Mouse (Mus musculus) liver, embryonic 16.5 days (tissue): ENCODE data around the gene Rab34. TPM values are rescaled to one million over a fixed set of nuclear protein-coding genes. Genes with fewer than 3 reads are reported as not detected.

Source experiments
- ATAC-seq: fragments of 200-750 bp; cut with Nextera tagmentation; 2 replicates; pipeline ENCODE4 v1.8.0; 2017; ENCODE audit warnings: low read depth, mild to moderate bottlenecking, moderate number of reproducible peaks, moderate library complexity
- H3K27ac ChIP-seq: fragments of 300-500 bp; sonication (generic); 2 replicates; pipeline ENCODE4 v1.5.1; 2014; ENCODE audit warnings: mild to moderate bottlenecking, low read length
- H3K27me3 ChIP-seq: fragments of 300-500 bp; sonication (generic); 2 replicates; pipeline ENCODE4 v1.6.1; 2014; ENCODE audit warnings: low read depth, low read length, mixed read lengths; ENCODE audit not compliant: control insufficient read depth, insufficient read depth
- H3K36me3 ChIP-seq: fragments of 300-500 bp; sonication (generic); 2 replicates; pipeline ENCODE4 v1.6.1; 2014; ENCODE audit warnings: mild to moderate bottlenecking; ENCODE audit not compliant: control insufficient read depth, insufficient read depth
- H3K4me1 ChIP-seq: fragments of 300-500 bp; sonication (generic); 2 replicates; pipeline ENCODE4 v1.6.1; 2014; ENCODE audit warnings: low read depth, low read length, mixed read lengths; ENCODE audit not compliant: control insufficient read depth
- H3K4me2 ChIP-seq: fragments of 300-500 bp; sonication (generic); 2 replicates; pipeline ENCODE4 v1.6.1; 2014; ENCODE audit warnings: low read depth, low read length, mixed read lengths
- H3K4me3 ChIP-seq: fragments of 300-500 bp; sonication (generic); 2 replicates; pipeline ENCODE4 v1.5.1; 2014; ENCODE audit warnings: low read depth, mild to moderate bottlenecking, low read length
- H3K9ac ChIP-seq: fragments of 300-500 bp; sonication (generic); 2 replicates; pipeline ENCODE4 v1.6.1; 2014; ENCODE audit warnings: low read depth, low read length
- H3K9me3 ChIP-seq: fragments of 300-500 bp; sonication (generic); replicated peaks from 2 replicates; pipeline ENCODE4 v1.6.1; 2016; ENCODE audit warnings: low read length; ENCODE audit not compliant: control insufficient read depth
- WGBS: fragments of 180-500 bp; shearing (Covaris S2); extraction: QIAGEN DNeasy Blood & Tissue Kit; methylation state at CpG from one replicate; pipeline ENCODE4 v1.1.7; 2014; ENCODE audit not compliant: insufficient replicate concordance; 5-methylcytosine and 5-hydroxymethylcytosine counted together
- polyA plus RNA-seq: library from polyadenylated mRNA; unstranded; fragments of >200 nt; fragmentation: Nextera tagmentation; extraction: Ambion mirVana; gene quantifications from 2 replicates; pipeline ENCODE4 v1.2.1, GENCODE M21; 2015

Rab34 gene
- polyA plus RNA-seq, 1 experiment from 2014 or later: 16.2 TPM

DNA sequence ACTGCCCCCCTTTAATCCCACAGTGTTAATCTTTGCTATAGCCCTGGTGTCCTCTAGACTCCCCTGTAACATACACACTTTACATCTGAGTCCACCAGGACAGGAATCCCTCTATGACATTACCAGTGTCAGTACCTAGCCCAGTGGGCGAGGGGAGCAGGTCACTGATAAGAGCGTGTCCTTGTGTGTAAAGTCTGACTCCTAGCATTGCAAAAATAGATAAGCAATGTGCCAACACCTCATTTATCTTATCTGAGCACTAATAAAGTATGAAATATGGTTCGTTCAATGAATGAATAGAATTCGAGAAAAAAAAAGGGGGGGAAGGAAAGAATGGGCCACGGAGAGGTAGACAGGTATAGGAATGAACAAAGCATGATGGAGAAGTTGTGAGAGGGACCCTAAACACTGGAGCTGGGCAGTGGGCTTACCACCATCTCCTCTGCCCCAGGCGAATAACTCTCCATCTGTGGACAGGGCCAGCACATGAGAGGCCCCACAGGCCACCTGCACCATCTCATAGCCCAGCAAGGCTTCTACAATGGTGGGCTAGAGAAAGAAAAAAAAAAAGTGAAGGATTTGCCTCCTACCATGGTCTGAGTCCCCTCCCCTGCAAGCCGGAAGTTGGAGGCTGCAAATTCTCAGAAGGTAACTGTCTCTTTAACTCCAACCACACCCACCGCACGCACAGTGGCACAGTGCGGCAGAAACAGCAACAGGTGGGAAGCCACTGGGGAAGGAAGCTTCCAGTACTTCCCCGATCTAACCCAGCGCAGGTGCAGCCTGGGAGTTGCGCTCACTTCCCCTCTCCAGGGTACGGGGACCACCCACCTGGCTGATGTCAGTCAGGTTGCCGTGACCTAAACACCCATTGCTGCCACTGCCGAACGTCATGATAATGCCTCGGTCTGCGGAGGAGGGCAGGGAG, 19.4 kb upstream of the Rab34 start:
- H3K4me1 ChIP-seq: peaks cover 72% of the 10 kb centered on the region
- H3K4me2 ChIP-seq: peak overlapping the region; percentile 88
- H3K4me3 ChIP-seq: peak overlapping the region; percentile 60
- 14% methylated on average over 19 of the region's 19 CpGs for WGBS
- H3K9ac ChIP-seq: peak overlapping the region; percentile 60
- no peaks in the 10 kb centered on the region for H3K27me3 ChIP-seq
- no peaks in the 10 kb centered on the region for H3K36me3 ChIP-seq
- peak overlapping the region; percentile 91 for H3K27ac ChIP-seq
- peak; percentile 60 for ATAC-seq
- no peaks in the 10 kb centered on the region for H3K9me3 ChIP-seq

GRCm38 (mm10) chr11:78170306-78170705, 17.9 kb upstream of the Rab34 start:
- Histone ChIP-seq H3K27me3 (no peaks in the 10 kb centered on the region), H3K9ac (no peak overlapping the region), H3K4me2 (no peak overlapping the region), H3K4me1 (peaks cover 76% of the 10 kb centered on the region), H3K4me3 (no peak overlapping the region), H3K9me3 (no peaks in the 10 kb centered on the region), H3K36me3 (no peaks in the 10 kb centered on the region), H3K27ac (peak overlapping the region; percentile 1; the same call in 1 of the 2 replicates)
- ATAC-seq: no peak
- 87% methylated on average over 15 of the region's 15 CpGs for WGBS

DNA sequence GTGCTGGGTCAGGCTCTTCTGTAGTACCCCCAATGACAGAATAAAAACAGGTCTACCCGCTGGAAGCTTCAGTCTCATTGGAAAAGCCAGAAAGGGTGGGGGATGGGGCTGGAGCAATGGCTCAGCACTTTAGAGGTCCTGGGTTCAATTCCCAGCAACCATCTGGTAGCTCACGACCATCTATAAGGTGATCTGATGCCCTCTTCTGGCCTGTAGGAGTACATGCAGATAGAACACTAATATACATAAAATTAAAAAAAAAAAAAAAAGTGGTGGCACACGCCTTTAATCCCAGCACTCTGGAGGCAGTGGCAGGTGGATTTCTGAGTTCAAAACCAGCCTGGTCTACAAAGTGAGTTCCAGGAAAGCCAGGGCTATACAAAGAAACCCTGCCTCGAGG, 16.9 kb upstream of the Rab34 start:
- H3K4me1 ChIP-seq: peaks cover 75% of the 10 kb centered on the region
- no peak overlapping the region for H3K4me3 ChIP-seq
- 57% methylated on average over 4 of the region's 4 CpGs for WGBS
- no peak for ATAC-seq
- H3K27me3 ChIP-seq: no peaks in the 10 kb centered on the region
- no peak overlapping the region for H3K27ac ChIP-seq
- H3K9me3 ChIP-seq: no peaks in the 10 kb centered on the region
- no peak overlapping the region for H3K9ac ChIP-seq
- H3K36me3 ChIP-seq: no peaks in the 10 kb centered on the region
- no peak overlapping the region for H3K4me2 ChIP-seq

DNA sequence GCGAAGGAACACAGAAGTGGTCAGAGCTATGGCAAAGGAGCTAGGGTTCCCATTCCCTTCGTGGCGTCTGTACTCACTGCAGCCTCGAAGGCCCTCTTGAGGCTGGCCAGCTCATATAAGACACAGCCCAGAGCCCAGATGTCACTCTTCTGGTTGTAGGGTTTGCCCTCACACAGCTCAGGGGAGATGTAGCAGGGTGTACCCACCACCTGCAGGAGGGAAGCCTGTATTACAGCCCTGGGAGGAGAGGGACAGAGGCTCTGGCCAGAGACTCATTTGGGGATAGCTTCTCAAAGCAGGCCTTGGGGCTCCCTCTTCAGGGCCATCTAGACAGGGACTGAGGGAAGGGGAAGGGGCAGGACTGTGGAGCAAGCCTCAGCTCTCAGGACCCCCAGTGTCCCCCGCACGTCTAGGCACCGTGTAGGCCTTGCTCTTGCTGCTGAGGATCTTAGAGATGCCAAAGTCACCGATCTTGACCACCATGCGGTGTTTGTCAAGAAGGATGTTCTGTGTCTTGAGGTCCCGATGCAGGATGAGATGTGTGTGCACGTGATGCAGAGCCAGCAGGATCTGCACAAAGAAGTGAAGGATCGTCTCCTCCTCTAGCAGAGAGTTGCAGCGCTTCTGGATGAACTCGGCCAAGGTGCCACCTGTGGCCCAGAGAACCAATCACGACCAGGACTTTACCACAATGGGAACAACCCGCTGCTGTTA, 16.0 kb upstream of the Rab34 start:
- H3K4me3 ChIP-seq: no peak overlapping the region
- H3K9ac ChIP-seq: no peak overlapping the region; the same call in 1 of the 2 replicates
- 83% methylated on average over 16 of the region's 16 CpGs for WGBS
- no peaks in the 10 kb centered on the region for H3K36me3 ChIP-seq
- no peaks in the 10 kb centered on the region for H3K9me3 ChIP-seq
- no peak overlapping the region for H3K27ac ChIP-seq
- H3K4me1 ChIP-seq: peaks cover 66% of the 10 kb centered on the region
- no peaks in the 10 kb centered on the region for H3K27me3 ChIP-seq
- H3K4me2 ChIP-seq: no peak overlapping the region
- no peak for ATAC-seq

- Histone ChIP-seq H3K4me1 (peaks cover 59% of the 10 kb centered on the region), H3K27ac (no peak overlapping the region), H3K4me3 (no peak overlapping the region), H3K27me3 (no peaks in the 10 kb centered on the region), H3K36me3 (no peaks in the 10 kb centered on the region), H3K4me2 (no peak overlapping the region), H3K9ac (no peak overlapping the region), H3K9me3 (no peaks in the 10 kb centered on the region)
- WGBS: 76% methylated on average over 19 of the region's 19 CpGs
- no peak for ATAC-seq
Observed at GRCm38 (mm10) chr11:78172748-78173383, 15.4 kb upstream of the Rab34 start.

DNA sequence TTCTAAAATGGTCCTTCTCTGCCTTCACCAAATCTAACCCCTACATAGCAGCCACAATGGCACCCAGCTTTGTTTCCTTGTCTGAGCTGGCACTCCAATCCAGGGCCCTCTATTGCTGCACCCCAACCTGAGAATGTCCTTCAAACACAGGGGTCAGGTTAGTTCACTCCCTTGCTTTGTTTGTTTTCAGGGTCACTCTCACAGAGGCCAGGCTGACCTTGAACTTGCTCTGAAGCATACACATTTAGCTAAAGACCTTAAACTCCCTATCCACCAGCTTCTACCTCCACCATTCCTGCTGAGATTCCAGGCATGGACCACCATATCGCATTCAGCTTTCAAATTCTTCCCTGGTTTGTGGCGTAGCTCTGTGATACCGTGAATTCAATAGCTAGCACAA, 13.7 kb upstream of the Rab34 start:
- no peak overlapping the region for H3K9ac ChIP-seq
- no peak overlapping the region for H3K4me3 ChIP-seq
- no peak overlapping the region for H3K4me2 ChIP-seq
- H3K9me3 ChIP-seq: no peaks in the 10 kb centered on the region
- peaks cover 47% of the 10 kb centered on the region for H3K4me1 ChIP-seq
- no peaks in the 10 kb centered on the region for H3K27me3 ChIP-seq
- peaks cover 2% of the 10 kb centered on the region; the same call in 1 of the 2 replicates for H3K36me3 ChIP-seq
- H3K27ac ChIP-seq: no peak overlapping the region
- WGBS: 85% methylated on average over 3 of the region's 3 CpGs
- ATAC-seq: no peak

DNA sequence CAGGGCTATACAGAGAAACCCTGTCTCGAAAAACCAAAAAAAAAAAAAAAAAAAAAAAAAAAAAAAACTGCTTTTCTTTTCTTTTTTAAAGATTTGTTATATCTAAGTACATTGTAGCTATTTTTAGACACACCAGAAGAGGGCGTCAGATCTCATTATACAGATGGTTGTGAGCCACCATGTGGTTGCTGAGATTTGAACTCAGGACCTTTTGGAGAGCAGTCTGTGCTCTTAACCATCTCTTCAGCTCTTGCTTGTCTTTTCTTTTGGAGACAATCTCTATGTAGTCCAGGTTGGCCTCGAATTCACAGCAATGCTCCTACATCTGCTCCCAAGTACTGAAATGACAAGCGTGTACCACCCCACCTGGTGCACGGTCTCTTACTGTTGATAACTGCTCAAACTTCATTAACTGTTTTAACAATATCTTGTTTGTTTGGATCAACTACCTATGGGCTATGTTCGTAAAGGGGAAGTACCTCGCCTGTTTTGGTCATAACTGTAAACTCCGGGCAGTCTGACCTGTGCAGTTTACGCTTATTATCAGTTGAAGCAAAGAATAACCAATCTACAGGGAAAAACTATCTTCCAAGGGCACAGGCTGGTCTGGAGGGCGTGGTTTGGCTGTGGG, 12.3 kb upstream of the Rab34 start:
- Histone ChIP-seq H3K4me3 (peak overlapping the region; percentile 87), H3K9me3 (no peaks in the 10 kb centered on the region), H3K4me1 (peaks cover 50% of the 10 kb centered on the region), H3K36me3 (peaks cover 15% of the 10 kb centered on the region), H3K4me2 (peak overlapping the region; percentile 71), H3K9ac (peak overlapping the region; percentile 95), H3K27ac (peak overlapping the region; percentile 98), H3K27me3 (no peaks in the 10 kb centered on the region)
- 0% methylated on average over 9 of the region's 10 CpGs for WGBS
- ATAC-seq: peak; percentile 57; the same call in 1 of the 2 replicates

DNA sequence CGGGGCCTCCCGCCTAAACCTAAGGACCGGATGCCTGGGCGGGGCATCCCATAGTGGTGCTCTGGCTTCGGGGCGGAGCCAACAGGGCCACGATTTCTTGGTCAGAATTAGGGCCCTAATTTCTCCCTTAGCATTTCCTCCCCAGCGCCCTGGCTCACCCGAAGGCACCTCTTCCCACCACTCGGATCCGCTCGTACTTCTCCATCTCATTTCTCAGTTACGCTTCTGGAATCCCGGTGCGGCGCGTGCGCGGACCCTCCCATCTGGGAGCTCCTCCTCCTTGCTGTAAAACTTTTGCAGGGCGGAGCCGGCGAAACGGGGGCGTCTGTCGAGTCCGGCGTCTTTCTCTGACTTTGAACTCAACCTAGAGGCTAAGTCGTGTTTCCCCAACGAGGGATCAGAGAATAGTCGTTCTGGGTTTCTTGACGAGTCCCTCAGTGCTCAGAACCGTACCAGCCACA, 11.8 kb upstream of the Rab34 start, which contains the start of the genes Nek8 and Tlcd1:
TSS of gene Nek8 (minus strand) at position 274 of the 461 bp plus-strand sequence.
TSS of gene Tlcd1 (plus strand) at position 310 of the 461 bp plus-strand sequence.
- peak within 1 kb of the TSS; percentile 98 for H3K27ac ChIP-seq
- peaks cover 21% of the 10 kb centered on the region for H3K36me3 ChIP-seq
- peak within 1 kb of the TSS; percentile 87 for H3K4me3 ChIP-seq
- H3K9ac ChIP-seq: peak within 1 kb of the TSS; percentile 95
- no peaks in the 10 kb centered on the region for H3K9me3 ChIP-seq
- peak within 1 kb of the TSS; percentile 71 for H3K4me2 ChIP-seq
- peak; percentile 28 for ATAC-seq
- 0% methylated on average over 32 of the region's 32 CpGs for WGBS
- H3K27me3 ChIP-seq: no peaks in the 10 kb centered on the region
- peaks cover 56% of the 10 kb centered on the region for H3K4me1 ChIP-seq
